Mouse (Mus musculus) heart, adult 2 months (tissue): ENCODE measurements around the gene Psmd2. TPM values are rescaled to one million over a fixed set of nuclear protein-coding genes. Genes with fewer than 3 reads are reported as not detected.

ENCODE experiments used
- DNase-seq, 2 experiments: peaks; one replicate each; pipeline ENCODE4 v3.0.0; 2021
- H3K27ac ChIP-seq: fragments of 200-600 bp; 2 replicates; pipeline ENCODE4 v1.8.1; 2022
- H3K27me3 ChIP-seq: fragments of 200-500 bp; 2 replicates; pipeline ENCODE4 v1.6.1; 2012; ENCODE audit warnings: mild to moderate bottlenecking, low read length, inconsistent platforms, mixed read lengths; ENCODE audit not compliant: control insufficient read depth, insufficient read depth
- H3K36me3 ChIP-seq: fragments of 200-500 bp; 2 replicates; pipeline ENCODE4 v1.6.1; 2012; ENCODE audit warnings: low read length, inconsistent platforms; ENCODE audit not compliant: control insufficient read depth, insufficient read depth
- H3K4me1 ChIP-seq: fragments of 200-500 bp; 2 replicates; pipeline ENCODE4 v1.6.1; 2011; ENCODE audit warnings: low read length; ENCODE audit not compliant: control insufficient read depth, insufficient read depth
- H3K4me3 ChIP-seq: fragments of 200-600 bp; 2 replicates; pipeline ENCODE4 v1.8.1; 2022
- H3K79me2 ChIP-seq: fragments of 200-500 bp; replicated peaks from 2 replicates; pipeline ENCODE4 v1.6.1; 2012; ENCODE audit warnings: mild to moderate bottlenecking, inconsistent platforms, low read length, moderate library complexity, mixed read lengths; ENCODE audit not compliant: control insufficient read depth, insufficient read depth
- H3K9ac ChIP-seq: fragments of 200-500 bp; 2 replicates; pipeline ENCODE4 v1.6.1; 2012; ENCODE audit warnings: low read depth, mild to moderate bottlenecking, control low read depth, inconsistent platforms, low read length, mixed read lengths
- CTCF ChIP-seq: fragments of 200-600 bp; IDR thresholded peaks from 2 replicates; pipeline ENCODE4 v1.8.1; 2022; ENCODE audit warnings: antibody characterized with exemption, mild to moderate bottlenecking, moderate library complexity
- EP300 ChIP-seq: fragments of 200-500 bp; IDR thresholded peaks from 2 replicates; pipeline ENCODE4 v1.6.1; 2011; ENCODE audit warnings: low read depth, low read length, control low read depth; ENCODE audit not compliant: insufficient read depth
- POLR2A ChIP-seq: fragments of 200-500 bp; IDR thresholded peaks from 2 replicates; pipeline ENCODE4 v1.6.1; 2011; ENCODE audit warnings: mild to moderate bottlenecking, low read depth, low read length, control low read depth; ENCODE audit not compliant: insufficient read depth
- WGBS: fragments of 180-500 bp; shearing (Covaris S2); methylation state at CpG from one replicate; pipeline ENCODE4 v1.1.7; 2018; 5-methylcytosine and 5-hydroxymethylcytosine counted together
- intact Hi-C: fragments of 180-260 bp; cut with DNase I; formaldehyde crosslinking; loops from one replicate; pipeline ENCODE4 v1.15.1; 2025
- microRNA-seq, 2 experiments: library from miRNA; unstranded; fragments of <30 nt; microRNA quantifications; one replicate each; pipeline ENCODE4 v1.2.0; 2021
- polyA plus RNA-seq: library from polyadenylated mRNA; depleted of rRNA; stranded (reverse); fragments of >200 nt; gene quantifications from 2 replicates; pipeline ENCODE4 v1.2.3, GENCODE M21; 2012; rRNA removed
- total RNA-seq, 2 experiments: library from RNA; stranded (reverse); gene quantifications; 2 replicates each; pipeline ENCODE4 v1.2.3; 2021

The Psmd2 gene
- total and polyA plus RNA-seq, 3 experiments = 96.9 to 212 (median 180) TPM

- no peaks in the 10 kb centered on the region for H3K36me3 ChIP-seq
- 91% methylated on average over 21 of the region's 21 CpGs for WGBS
- no peaks in the 10 kb centered on the region for H3K27me3 ChIP-seq
- H3K27ac ChIP-seq = no peak overlapping the region
- TF ChIP-seq EP300 (no peak), POLR2A (no peak), CTCF (no peak)
- no peaks in the 10 kb centered on the region for H3K79me2 ChIP-seq
- H3K9ac ChIP-seq = no peak overlapping the region
- intact Hi-C loops = loop anchor here (2.0 kb wide), 1 partner anchor 56 kb away; no protein-coding TSS in a partner anchor
- DNase-seq = no peak
- no peak overlapping the region for H3K4me3 ChIP-seq
- H3K4me1 ChIP-seq = no peaks in the 10 kb centered on the region
Measured at GRCm38 (mm10) chr16:20708220-20708938, 56.9 kb downstream of the Psmd2 start.

GRCm38 (mm10) chr16:20708939-20709734, 57.7 kb downstream of the Psmd2 start:
- intact Hi-C loops = loop anchor here (2.0 kb wide), 1 partner anchor 56 kb away; no protein-coding TSS in a partner anchor
- TF ChIP-seq CTCF (peak; percentile 81), EP300 (no peak)
- no peaks in the 10 kb centered on the region for H3K79me2 ChIP-seq
- no peak overlapping the region for H3K9ac ChIP-seq
- no peaks in the 10 kb centered on the region for H3K36me3 ChIP-seq
- H3K4me3 ChIP-seq = no peak overlapping the region
- 77% methylated on average over 19 of the region's 19 CpGs for WGBS
- no peaks in the 10 kb centered on the region for H3K4me1 ChIP-seq
- no peaks in the 10 kb centered on the region for H3K27me3 ChIP-seq
- DNase-seq = peak in 1 of 2 experiments; percentile 58
- H3K27ac ChIP-seq = no peak overlapping the region

GRCm38 (mm10) chr16:20710370-20710769, 58.9 kb downstream of the Psmd2 start:
- Histone ChIP-seq H3K4me1 (no peaks in the 10 kb centered on the region), H3K27me3 (no peaks in the 10 kb centered on the region), H3K4me3 (no peak overlapping the region), H3K36me3 (no peaks in the 10 kb centered on the region), H3K27ac (no peak overlapping the region), H3K79me2 (no peaks in the 10 kb centered on the region), H3K9ac (no peak overlapping the region)
- intact Hi-C loops = no loop called here
- TF ChIP-seq POLR2A (no peak), EP300 (no peak), CTCF (no peak)
- 92% methylated on average over 11 of the region's 11 CpGs for WGBS
- DNase-seq = no peak

GRCm38 (mm10) chr16:20710810-20711209, 59.4 kb downstream of the Psmd2 start:
- DNase-seq = no peak
- H3K27me3 ChIP-seq = no peaks in the 10 kb centered on the region
- 79% methylated on average over 4 of the region's 4 CpGs for WGBS
- H3K36me3 ChIP-seq = no peaks in the 10 kb centered on the region
- H3K27ac ChIP-seq = no peak overlapping the region
- intact Hi-C loops = no loop called here
- TF ChIP-seq CTCF = peak; percentile 31; the same call in 1 of the 2 replicates
- no peak for TF ChIP-seq EP300
- H3K4me1 ChIP-seq = no peaks in the 10 kb centered on the region
- H3K4me3 ChIP-seq = no peak overlapping the region
- H3K79me2 ChIP-seq = no peaks in the 10 kb centered on the region
- no peak overlapping the region for H3K9ac ChIP-seq

- Histone ChIP-seq H3K27me3 (no peaks in the 10 kb centered on the region), H3K4me3 (no peak overlapping the region), H3K79me2 (no peaks in the 10 kb centered on the region), H3K27ac (no peak overlapping the region), H3K4me1 (peaks cover 2% of the 10 kb centered on the region), H3K9ac (no peak overlapping the region), H3K36me3 (no peaks in the 10 kb centered on the region)
- intact Hi-C loops = no loop called here
- 86% methylated on average over 9 of the region's 9 CpGs for WGBS
- DNase-seq = no peak
- TF ChIP-seq EP300 (no peak), POLR2A (no peak)
Measured at GRCm38 (mm10) chr16:20712190-20712589, 60.7 kb downstream of the Psmd2 start.

GRCm38 (mm10) chr16:20712889-20713288, 61.4 kb downstream of the Psmd2 start:
- TF ChIP-seq EP300 (no peak), CTCF (no peak), POLR2A (no peak)
- WGBS = 75% methylated on average over 7 of the region's 7 CpGs
- H3K4me3 ChIP-seq = no peak overlapping the region
- H3K79me2 ChIP-seq = no peaks in the 10 kb centered on the region
- H3K27me3 ChIP-seq = no peaks in the 10 kb centered on the region
- no peak overlapping the region for H3K9ac ChIP-seq
- no peaks in the 10 kb centered on the region for H3K36me3 ChIP-seq
- peaks cover 2% of the 10 kb centered on the region for H3K4me1 ChIP-seq
- H3K27ac ChIP-seq = no peak overlapping the region
- intact Hi-C loops = no loop called here
- DNase-seq = no peak

Small RNA genes within 50 kb of the gene (microRNA-seq; reads per million reads assigned to microRNA genes)
- 3.1 to 3.4 reads per million in 2 experiments for gene Mir1224

Other genes with a start within 250 kb of the Psmd2 start
- gene Abcc5, start 225.3 kb upstream of the Psmd2 start, total RNA-seq = 10 to 100 TPM; 22.6 to 25.6 TPM
- gene Abcc5, start 225.3 kb upstream of the Psmd2 start, polyA plus RNA-seq = 61.4 and 95.6 TPM in 2 replicates
- 10 to 100 TPM; 49.9 to 60.1 TPM for gene Eif2b5, start 152.8 kb upstream of the Psmd2 start, total RNA-seq
- 26.0 and 40.5 TPM in 2 replicates for gene Eif2b5, start 152.8 kb upstream of the Psmd2 start, polyA plus RNA-seq
- gene Dvl3, start 134.7 kb upstream of the Psmd2 start, total RNA-seq = 10 to 100 TPM; 46.0 to 49.7 TPM
- 28.7 and 32.9 TPM in 2 replicates for gene Dvl3, start 134.7 kb upstream of the Psmd2 start, polyA plus RNA-seq
- 100 to 1,000 TPM; 195 to 211 TPM for gene Ap2m1, start 116.2 kb upstream of the Psmd2 start, total RNA-seq
- gene Ap2m1, start 116.2 kb upstream of the Psmd2 start, polyA plus RNA-seq = 307 and 322 TPM in 2 replicates
- 10 to 100 TPM; 72.9 to 74.4 TPM for gene Abcf3, start 103.1 kb upstream of the Psmd2 start, total RNA-seq
- 36.0 and 52.5 TPM in 2 replicates for gene Abcf3, start 103.1 kb upstream of the Psmd2 start, polyA plus RNA-seq
- gene Vwa5b2, start 62.2 kb upstream of the Psmd2 start, total RNA-seq = under 1 TPM in 1 of 2 experiments, not detected in 1; 0.18 TPM
- gene Vwa5b2, start 62.2 kb upstream of the Psmd2 start, polyA plus RNA-seq = 0.06 TPM in 1 of 2 replicates, not detected in the other
- gene Eef1akmt4, start 40.1 kb upstream of the Psmd2 start, total RNA-seq = 1 to 10 TPM; 5.7 to 7.7 TPM
- gene Eef1akmt4, start 40.1 kb upstream of the Psmd2 start, polyA plus RNA-seq = 9.1 and 12.8 TPM in 2 replicates
- gene Gm49333, start 40.0 kb upstream of the Psmd2 start, total RNA-seq = under 1 TPM in 1 of 2 experiments, not detected in 1; 0.43 TPM
- 0.10 and 0.61 TPM in 2 replicates for gene Gm49333, start 40.0 kb upstream of the Psmd2 start, polyA plus RNA-seq
- 10 to 100 TPM in 1 of 2 experiments, 1 to 10 TPM in 1; 9.9 to 10.4 TPM for gene Alg3, start 39.9 kb upstream of the Psmd2 start, total RNA-seq
- gene Alg3, start 39.9 kb upstream of the Psmd2 start, polyA plus RNA-seq = 19.2 and 19.5 TPM in 2 replicates
- gene Camk2n2, start 30.4 kb upstream of the Psmd2 start, total RNA-seq = 1 to 10 TPM; 1.2 to 1.4 TPM
- gene Camk2n2, start 30.4 kb upstream of the Psmd2 start, polyA plus RNA-seq = 1.2 and 1.4 TPM in 2 replicates
- under 1 TPM; 0.42 to 0.66 TPM for gene Ece2, start 21.8 kb upstream of the Psmd2 start, total RNA-seq
- 0.68 and 0.97 TPM in 2 replicates for gene Ece2, start 21.8 kb upstream of the Psmd2 start, polyA plus RNA-seq
- gene Eif4g1, start 16.7 kb downstream of the Psmd2 start, total RNA-seq = 100 to 1,000 TPM; 344 to 420 TPM
- gene Eif4g1, start 16.7 kb downstream of the Psmd2 start, polyA plus RNA-seq = 343 and 423 TPM in 2 replicates
- gene Fam131a, start 41.6 kb downstream of the Psmd2 start, total RNA-seq = 10 to 100 TPM; 22.2 to 24.6 TPM
- gene Fam131a, start 41.6 kb downstream of the Psmd2 start, polyA plus RNA-seq = 31.3 and 40.5 TPM in 2 replicates
- gene Polr2h, start 66.0 kb downstream of the Psmd2 start, total RNA-seq = 1 to 10 TPM; 9.0 TPM
- gene Polr2h, start 66.0 kb downstream of the Psmd2 start, polyA plus RNA-seq = 11.8 and 12.6 TPM in 2 replicates
- gene Clcn2, start 66.1 kb downstream of the Psmd2 start, total RNA-seq = 1 to 10 TPM; 1.3 to 1.8 TPM
- 5.9 and 8.0 TPM in 2 replicates for gene Clcn2, start 66.1 kb downstream of the Psmd2 start, polyA plus RNA-seq
- 1 to 10 TPM; 2.0 to 2.2 TPM for gene Chrd, start 81.5 kb downstream of the Psmd2 start, total RNA-seq
- gene Chrd, start 81.5 kb downstream of the Psmd2 start, polyA plus RNA-seq = 3.6 and 4.8 TPM in 2 replicates
- under 1 TPM in 1 of 2 experiments, not detected in 1; 0.18 TPM for gene Thpo, start 82.9 kb downstream of the Psmd2 start, total RNA-seq
- 0.41 and 0.84 TPM in 2 replicates for gene Thpo, start 82.9 kb downstream of the Psmd2 start, polyA plus RNA-seq